Mouse (Mus musculus): ENCODE measurements around the gene Mier2.

Gene Mier2

DNA sequence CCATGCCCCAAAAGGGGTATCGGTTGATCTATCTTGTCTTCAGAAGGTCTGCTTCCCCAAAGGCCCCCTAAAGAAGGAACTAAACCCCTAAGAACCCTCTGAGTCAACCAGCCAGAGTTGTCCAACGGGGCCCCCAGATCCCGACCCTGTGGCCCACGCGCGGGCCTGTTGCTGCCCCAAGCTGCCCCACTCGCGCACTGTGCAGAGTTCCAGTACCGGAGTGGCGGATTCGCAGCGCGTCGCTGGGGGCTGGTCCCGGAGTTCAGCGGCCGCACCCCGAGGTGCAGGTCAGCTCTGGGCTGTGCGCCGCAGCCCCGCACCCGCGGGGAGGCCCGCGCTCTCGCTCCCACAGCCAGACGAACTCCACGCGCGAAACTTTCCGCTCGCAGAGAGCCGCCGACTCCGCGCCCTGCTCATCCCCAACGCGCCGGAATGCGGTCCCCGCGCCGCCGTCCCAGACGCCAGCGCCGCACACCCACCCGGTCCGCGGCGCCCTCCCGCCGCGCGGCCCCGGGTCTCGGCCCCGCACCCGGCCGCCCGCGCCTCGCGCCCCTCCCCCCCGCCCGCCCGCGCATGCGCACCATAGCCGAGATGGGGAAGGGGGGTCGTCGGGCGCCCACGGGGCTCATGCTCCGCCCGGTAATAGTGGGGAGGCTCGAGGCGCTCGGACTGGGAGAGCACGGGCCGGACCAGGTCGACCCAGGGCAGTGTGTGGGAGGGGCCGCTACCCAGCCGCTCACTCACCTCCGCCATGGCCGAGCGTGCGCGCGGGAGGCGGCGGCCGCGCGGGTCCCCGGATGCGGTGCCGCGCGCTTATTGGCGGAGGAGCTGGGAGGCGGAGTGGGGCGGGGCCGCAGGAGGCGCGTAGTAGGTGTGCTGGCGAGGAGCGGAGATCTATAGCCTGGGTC, at the start of gene Mier2:
Gene Mier2, minus strand, starts transcription at position 870 of the 908 bp plus-strand sequence.
- peak; percentile 85 for DNase-seq

- DNase-seq: no peak
Measured at GRCm38 (mm10) chr10:79597936-79598230, 42.9 kb upstream of the Mier2 start.

- peak; percentile 83 for DNase-seq
Measured at GRCm38 (mm10) chr10:79597051-79597935, 42.3 kb upstream of the Mier2 start.

DNA sequence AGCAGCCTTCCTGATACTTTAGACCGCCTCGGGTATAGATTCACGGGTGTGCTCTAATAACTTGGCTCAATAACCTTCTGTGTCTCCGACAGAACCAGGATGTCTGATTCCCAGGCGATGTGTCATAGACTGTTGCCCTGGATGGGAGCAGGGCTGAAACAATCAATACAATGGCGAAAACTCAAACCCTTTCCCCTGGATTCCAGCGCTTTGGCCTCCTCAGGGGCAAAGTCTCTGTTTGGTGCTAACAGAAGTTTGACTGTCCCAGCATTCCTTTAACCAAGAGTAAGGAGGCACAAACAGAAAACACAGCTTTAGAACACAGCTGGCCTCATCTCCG, 40.6 kb upstream of the Mier2 start:
- DNase-seq: no peak

DNA sequence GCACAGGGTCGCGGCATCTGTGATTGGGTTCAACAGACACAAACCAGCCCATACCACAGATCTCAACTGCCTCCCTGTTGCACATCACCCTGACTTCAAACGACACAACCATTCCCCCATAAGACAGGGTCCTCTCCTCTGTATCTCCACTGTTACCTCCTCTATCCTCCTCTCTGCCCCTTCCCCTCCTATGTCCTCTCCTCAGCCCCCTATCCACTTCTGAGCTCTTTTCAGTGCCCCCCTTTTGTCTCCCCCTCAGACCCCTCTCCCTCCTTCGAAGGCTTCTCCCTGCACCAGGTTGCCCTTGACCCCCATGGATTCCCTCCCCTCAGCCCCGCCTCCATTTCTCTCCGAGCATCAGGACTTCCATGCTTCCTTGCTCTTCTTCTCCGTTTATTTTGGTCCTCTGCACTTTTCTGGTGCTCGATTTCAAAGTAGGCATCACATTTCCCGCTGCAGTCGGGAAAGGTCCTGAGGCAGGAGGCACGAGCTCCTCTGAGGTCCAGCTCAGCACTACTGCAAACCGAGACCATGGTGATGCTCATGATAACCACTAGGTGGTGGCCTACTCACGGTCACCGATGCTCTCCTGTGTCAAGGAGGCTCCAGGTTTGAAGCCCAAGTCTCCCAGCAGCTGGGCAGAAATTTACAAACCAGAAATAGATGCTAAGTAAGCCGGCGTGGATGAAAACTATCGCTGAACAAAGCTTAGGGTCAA, 40.0 kb upstream of the Mier2 start:
- peak; percentile 73 for DNase-seq

- no peak for DNase-seq
Measured at GRCm38 (mm10) chr10:79594111-79594510, 39.1 kb upstream of the Mier2 start.

DNA sequence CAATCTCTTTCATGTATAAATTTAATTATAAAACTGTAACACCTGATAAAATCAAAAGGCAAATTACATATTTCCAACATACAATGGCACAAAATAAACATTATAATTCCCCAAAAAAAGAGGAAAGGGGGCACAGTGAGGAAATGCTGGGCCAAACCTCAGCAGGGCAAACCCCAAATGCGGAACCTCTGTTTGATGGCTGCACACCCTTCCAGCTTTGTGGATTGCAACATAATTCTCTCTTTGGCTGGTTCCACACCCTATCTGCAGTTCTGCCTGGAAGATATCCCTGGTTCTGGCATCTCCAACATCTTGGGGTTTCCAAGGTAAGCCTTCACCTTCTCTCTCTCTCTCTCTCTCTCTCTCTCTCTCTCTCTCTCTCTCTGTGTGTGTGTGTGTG, 35.7 kb upstream of the Mier2 start:
- no peak for DNase-seq

DNA sequence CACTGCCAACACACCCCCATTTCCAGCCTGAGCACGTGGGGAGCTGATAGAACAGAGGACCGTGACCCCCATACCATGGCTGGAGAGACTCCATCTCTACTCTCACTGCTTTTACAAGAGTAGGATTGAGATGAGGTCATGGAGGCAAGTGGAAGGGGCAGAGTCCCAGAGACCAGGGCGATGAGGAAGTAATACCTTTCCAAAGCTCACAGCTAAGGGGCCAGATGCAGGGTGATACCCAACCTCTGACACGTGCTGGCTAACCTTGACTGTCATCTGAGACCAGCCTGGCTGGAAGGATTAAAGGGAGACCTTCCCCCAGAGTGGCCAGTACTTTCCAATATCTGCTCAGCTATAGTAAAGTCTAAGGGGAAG, 32.7 kb upstream of the Mier2 start:
- no peak for DNase-seq

DNA sequence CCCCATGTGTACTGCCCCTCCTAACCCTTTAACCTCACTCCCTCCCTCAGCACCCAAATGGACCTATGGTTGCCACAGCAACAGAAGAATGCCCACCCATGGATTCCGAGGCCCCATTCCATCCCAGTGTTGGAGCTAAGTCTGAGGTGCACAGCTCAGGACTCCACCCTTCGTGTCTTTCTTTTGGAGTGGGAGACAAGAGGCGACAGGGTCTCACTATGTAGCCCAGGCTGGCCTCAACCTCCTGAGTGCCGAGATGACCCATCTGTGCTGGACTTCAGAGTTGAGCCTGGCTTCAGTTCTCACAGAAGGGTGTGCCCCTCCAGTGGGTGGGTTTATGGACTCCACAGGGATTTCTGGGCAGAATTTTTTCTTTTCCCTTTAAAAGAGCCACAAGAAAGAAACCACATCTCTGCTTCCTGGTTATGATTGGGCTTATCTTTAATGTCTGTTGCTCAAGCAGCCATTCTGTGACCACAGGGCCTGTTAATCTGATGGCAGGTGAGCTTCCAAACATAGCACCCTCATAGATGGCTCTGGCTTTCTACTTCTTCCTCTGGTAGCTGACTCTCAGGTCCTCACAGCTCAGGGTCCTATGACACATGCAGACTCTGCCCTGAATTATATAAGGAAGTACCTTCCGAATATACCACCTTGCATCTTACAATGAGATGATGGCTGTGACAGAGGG, 32.2 kb upstream of the Mier2 start, which contains the start of gene Theg:
Gene Theg, minus strand, starts transcription at position 271 of the 691 bp plus-strand sequence.
- DNase-seq: no peak

DNA sequence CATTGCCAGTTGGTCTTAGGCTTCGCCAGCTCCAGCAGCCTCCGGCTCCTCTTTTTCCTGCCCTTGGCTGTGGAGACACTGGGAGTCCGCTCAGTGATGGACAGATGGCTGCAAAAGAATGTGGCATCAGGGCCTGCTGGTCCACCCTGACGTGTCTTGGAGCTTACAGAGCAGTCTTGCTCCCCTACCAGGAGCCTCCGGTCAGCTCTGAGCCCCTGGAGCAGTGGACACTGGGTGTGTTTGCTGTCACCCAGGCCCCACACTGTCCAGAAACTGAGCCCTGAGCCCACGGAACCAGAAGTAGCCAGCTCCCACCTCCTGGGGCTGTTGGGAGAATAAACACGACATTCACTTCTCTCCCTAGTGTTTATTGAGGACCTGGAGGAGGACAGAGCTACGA, 31.2 kb upstream of the Mier2 start:
- no peak for DNase-seq

GRCm38 (mm10) chr10:79585723-79586122, 30.7 kb upstream of the Mier2 start:
- DNase-seq: no peak

DNA sequence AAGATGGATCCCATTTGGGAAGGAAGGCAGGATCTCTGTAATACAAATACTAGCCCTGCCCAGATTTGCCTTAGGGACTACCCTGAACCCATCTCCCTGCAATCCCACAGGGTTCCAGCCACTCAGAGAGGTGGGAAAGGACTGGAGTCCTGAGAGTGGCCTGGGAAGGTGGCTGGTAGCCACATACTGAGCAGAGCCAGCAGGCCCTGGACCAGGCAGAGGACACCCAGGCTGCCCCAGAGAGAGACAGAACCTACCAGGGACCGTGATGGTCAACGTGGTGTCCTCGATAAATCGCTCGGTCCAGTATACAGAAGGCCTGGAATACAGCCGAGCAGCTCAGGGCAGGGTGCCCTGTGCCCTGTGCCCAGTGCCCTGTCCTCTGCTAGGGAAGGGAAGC, 30.1 kb upstream of the Mier2 start:
- DNase-seq: no peak

- DNase-seq: no peak
Measured at GRCm38 (mm10) chr10:79584426-79584825, 29.4 kb upstream of the Mier2 start.

DNA sequence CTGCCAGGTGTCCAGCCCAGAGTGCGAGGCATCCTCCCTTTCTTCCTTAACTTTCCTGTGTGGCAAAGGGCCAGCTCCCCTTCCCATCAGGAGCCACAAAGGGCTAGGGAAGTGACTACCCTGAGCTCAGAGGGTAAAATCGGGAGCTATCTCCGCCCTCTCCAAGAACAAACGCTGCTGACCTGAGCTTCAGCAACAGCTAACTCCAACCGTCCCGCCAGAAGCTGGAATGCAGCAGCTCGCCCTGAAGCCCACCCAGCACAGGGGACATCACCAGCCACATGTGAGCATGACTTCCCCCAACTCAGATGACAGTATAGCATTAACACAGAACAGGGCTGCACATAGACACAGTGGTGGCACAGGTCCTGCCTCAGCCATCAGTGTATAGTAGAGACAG, 29.0 kb upstream of the Mier2 start:
- no peak for DNase-seq

DNA sequence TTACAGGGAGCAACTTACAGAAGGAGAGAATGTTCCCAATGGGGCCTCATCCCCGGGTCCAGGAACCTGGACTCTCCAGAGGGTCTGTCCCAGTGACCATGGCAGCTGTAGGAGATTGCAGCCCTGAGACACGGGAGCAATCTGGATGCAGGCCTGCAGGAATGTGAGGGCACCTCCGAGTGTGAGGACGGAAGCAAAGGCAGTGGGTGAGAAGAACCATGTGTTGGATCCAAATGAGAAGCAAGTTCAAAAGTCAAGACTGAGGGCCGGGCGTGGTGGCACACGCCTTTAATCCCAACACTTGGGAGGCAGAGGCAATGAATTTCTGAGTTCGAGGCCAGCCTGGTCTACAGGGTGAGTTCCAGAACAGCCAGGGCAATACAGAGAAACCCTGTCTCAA, 26.5 kb upstream of the Mier2 start:
- DNase-seq: no peak

DNA sequence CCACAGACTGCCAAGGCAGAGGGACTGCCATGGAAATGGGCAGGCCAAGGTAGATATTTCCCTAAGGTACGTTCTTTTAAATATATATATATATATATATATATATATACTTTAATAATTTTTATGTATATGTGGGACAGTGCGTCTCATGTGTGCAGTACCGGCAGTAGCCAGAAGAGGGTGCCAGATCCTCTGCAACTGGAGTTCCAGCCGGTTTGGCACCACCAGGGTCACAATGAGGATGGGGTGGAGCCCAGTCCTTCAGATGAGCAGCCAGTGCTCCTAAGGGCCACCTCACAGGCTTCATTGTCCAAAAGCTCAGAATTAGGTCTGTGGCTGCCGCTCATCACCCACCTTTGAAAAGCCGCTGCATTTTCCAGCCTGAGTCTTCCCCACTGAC, 25.8 kb upstream of the Mier2 start:
- no peak for DNase-seq

DNA sequence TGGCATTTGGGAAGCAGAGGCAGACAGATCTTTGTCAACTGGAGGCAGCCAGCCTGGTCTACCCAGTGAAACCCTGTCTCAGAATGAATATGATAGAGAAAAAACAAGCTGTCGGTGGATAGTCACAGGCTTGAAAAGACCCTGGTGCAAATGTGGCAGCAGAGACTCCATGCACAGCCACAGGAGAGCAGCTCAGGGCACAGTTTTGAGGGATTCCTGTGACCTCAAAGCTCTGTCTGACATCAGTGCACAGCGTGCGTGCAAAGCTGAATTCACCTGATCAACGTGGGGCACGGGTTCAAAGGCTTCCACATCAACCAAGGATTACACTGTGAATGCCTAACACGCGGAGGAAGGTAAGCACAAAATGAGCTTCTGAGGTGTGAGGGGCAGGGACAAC, 25.4 kb upstream of the Mier2 start:
- DNase-seq: no peak

- no peak for DNase-seq
Measured at GRCm38 (mm10) chr10:79579781-79580180, 24.8 kb upstream of the Mier2 start.

GRCm38 (mm10) chr10:79578891-79579290, 23.9 kb upstream of the Mier2 start:
- no peak for DNase-seq

DNA sequence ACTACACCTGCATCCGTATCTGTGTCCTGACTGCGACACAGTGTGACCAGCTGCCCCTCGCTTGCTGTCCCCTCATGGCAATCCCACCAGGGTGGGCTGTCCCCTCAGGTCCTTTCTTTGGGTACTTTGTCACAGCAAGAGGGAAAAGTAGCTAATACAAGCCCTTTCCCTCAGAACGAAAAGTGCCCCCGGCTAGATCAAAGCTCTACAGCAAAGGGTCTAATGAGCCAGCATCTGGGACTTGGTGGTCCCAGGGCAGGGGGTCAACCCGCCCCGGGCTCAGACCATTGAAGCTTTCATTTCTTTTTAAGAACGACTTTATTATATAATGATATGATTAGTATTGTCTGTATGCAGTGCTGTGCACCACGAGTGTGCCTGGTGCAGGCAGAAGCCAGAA, 23.3 kb upstream of the Mier2 start:
- DNase-seq: no peak

GRCm38 (mm10) chr10:79577376-79577775, 22.4 kb upstream of the Mier2 start:
- DNase-seq: no peak

DNA sequence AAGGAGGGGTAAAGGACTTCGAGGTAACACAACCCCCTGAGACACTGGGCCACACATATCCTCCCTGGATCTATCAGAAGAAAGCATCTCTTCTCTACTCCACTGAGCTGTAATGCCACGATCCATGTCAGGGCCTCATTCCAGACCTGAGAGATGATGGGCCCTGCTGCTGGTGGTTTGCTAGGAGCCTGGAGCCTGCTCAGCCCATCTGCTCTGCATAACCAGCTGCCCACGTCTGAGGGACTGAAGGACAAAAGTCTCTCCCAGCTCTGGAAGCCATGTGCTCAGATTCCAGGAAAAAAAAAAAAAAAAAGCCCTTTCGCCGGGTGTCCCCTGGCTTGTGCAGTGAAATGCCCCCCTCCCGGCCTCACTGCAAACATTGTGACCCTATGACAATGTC, 20.8 kb upstream of the Mier2 start:
- DNase-seq: no peak

DNA sequence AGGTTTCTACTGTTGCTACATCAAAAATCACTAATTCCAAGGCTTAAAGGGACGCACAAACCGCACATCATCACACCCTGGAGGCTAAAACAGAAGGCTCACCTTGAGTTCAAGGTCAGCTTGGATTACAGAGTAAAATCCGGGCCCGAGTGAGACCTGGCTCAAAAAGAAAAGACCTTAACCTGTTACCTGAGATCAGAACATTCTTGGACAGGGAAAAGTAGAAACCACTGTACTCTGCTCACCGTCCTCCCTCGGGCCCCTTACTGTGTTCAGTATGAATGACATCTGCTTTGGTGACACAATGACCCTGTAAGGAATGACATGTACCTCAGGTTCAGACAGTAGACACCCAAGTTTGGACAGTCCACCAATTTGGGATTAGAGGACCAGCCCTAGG, 19.8 kb upstream of the Mier2 start:
- no peak for DNase-seq
